Comparison of ENCODE assay signal across 16 mouse cellular contexts in genomic region chr9:62524761-62525308, GRCm38 (mm10). TPM values are rescaled to one million over a fixed set of nuclear protein-coding genes. Genes with fewer than 3 reads are reported as not detected.
DNase-seq lines count a peak whose midpoint lies in the region; ATAC-seq and TF ChIP-seq lines count a peak whose summit lies in the region.
"Had no signal": no experiment of that assay in that cellular context is flagged by ENCODE, and none has a peak within 500 bp of the region (broad histone marks: within the 10 kb centered on the region; RNA-seq: fewer than 3 reads in every experiment).

No protein-coding gene starts in this region.

- WGBS in forebrain, embryonic 15.5 days = 59% methylated on average over 4 of the region's 4 CpGs
- WGBS in forebrain, embryonic 13.5 days = 65% methylated on average over 4 of the region's 4 CpGs
- WGBS in lung, embryonic 16.5 days = 50% methylated on average over 4 of the region's 4 CpGs
- 60% methylated on average over 4 of the region's 4 CpGs for WGBS in hindbrain, embryonic 13.5 days

- peak overlapping the region; percentile 71; the same call in 1 of the 2 replicates for H3K27ac ChIP-seq in forebrain, embryonic 15.5 days (replicated peaks)
- no peak overlapping the region for H3K27ac ChIP-seq in forebrain, embryonic 13.5 days
- no peak overlapping the region for H3K27ac ChIP-seq in lung, embryonic 16.5 days (ENCODE audit: low read length)
- peak overlapping the region; percentile 72 for H3K27ac ChIP-seq in hindbrain, embryonic 13.5 days
- H3K27ac ChIP-seq: embryonic facial prominence, embryonic 13.5 days; intestine, embryonic 15.5 days; liver, embryonic 14.5 days had no signal

- no peaks in the 10 kb centered on the region for H3K36me3 ChIP-seq in forebrain, embryonic 15.5 days
- H3K36me3 ChIP-seq in forebrain, embryonic 13.5 days (ENCODE audit: poor library complexity, severe bottlenecking) = peaks cover 8% of the 10 kb centered on the region; the same call in 1 of the 2 replicates
- no peaks in the 10 kb centered on the region for H3K36me3 ChIP-seq in lung, embryonic 16.5 days (ENCODE audit: control insufficient read depth, insufficient read depth, low read length)
- H3K36me3 ChIP-seq in E14TG2a.4 (ENCODE audit: insufficient read depth, low read length) = no peaks in the 10 kb centered on the region
- H3K36me3 ChIP-seq in hindbrain, embryonic 13.5 days = no peaks in the 10 kb centered on the region
- H3K36me3 ChIP-seq: embryonic facial prominence, embryonic 13.5 days; G1E; intestine, embryonic 15.5 days had no signal

- H3K4me1 ChIP-seq in forebrain, embryonic 15.5 days = peaks cover 92% of the 10 kb centered on the region
- H3K4me1 ChIP-seq in forebrain, embryonic 13.5 days = peaks cover 95% of the 10 kb centered on the region
- H3K4me1 ChIP-seq in lung, embryonic 16.5 days (replicated peaks; ENCODE audit: control insufficient read depth, insufficient read depth, low read length) = peaks cover 63% of the 10 kb centered on the region
- peaks cover 96% of the 10 kb centered on the region for H3K4me1 ChIP-seq in E14TG2a.4 (replicated peaks; ENCODE audit: low read depth, low read length)
- peaks cover 98% of the 10 kb centered on the region for H3K4me1 ChIP-seq in hindbrain, embryonic 13.5 days (replicated peaks)

- H3K27me3 ChIP-seq in forebrain, embryonic 15.5 days = no peaks in the 10 kb centered on the region
- no peaks in the 10 kb centered on the region for H3K27me3 ChIP-seq in forebrain, embryonic 13.5 days
- H3K27me3 ChIP-seq in lung, embryonic 16.5 days (ENCODE audit: control insufficient read depth, insufficient read depth, low read depth, low read length) = no peaks in the 10 kb centered on the region
- H3K27me3 ChIP-seq in E14TG2a.4 (ENCODE audit: insufficient read depth, low read length) = peaks cover 5% of the 10 kb centered on the region; the same call in 1 of the 2 replicates
- no peaks in the 10 kb centered on the region for H3K27me3 ChIP-seq in hindbrain, embryonic 13.5 days

- H3K4me3 ChIP-seq in forebrain, embryonic 15.5 days = no peak overlapping the region
- H3K4me3 ChIP-seq in forebrain, embryonic 13.5 days = no peak overlapping the region
- no peak overlapping the region for H3K4me3 ChIP-seq in lung, embryonic 16.5 days (ENCODE audit: low read length)
- 0 out of 2 replicates have a peak overlapping the region, but pooled peaks have one; percentile 18 for H3K4me3 ChIP-seq in E14TG2a.4 (replicated peaks; ENCODE audit: low read length)
- H3K4me3 ChIP-seq in hindbrain, embryonic 13.5 days = no peak overlapping the region
- H3K4me3 ChIP-seq: embryonic facial prominence, embryonic 13.5 days; intestine, embryonic 15.5 days; myocyte had no signal

- no peaks in the 10 kb centered on the region for H3K9me3 ChIP-seq in forebrain, embryonic 15.5 days
- no peaks in the 10 kb centered on the region for H3K9me3 ChIP-seq in forebrain, embryonic 13.5 days (replicated peaks)
- no peaks in the 10 kb centered on the region for H3K9me3 ChIP-seq in lung, embryonic 16.5 days (ENCODE audit: control insufficient read depth, low read length)
- H3K9me3 ChIP-seq in E14TG2a.4 (ENCODE audit: low read length) = no peaks in the 10 kb centered on the region
- no peaks in the 10 kb centered on the region for H3K9me3 ChIP-seq in hindbrain, embryonic 13.5 days
- H3K9me3 ChIP-seq: embryonic facial prominence, embryonic 13.5 days; G1E; intestine, embryonic 15.5 days had no signal

- no peak for ATAC-seq in forebrain, embryonic 15.5 days (replicated peaks)
- no peak for ATAC-seq in forebrain, embryonic 13.5 days
- 0 out of 2 replicates have a peak, but pooled peaks have one; percentile 19 for ATAC-seq in lung, embryonic 16.5 days (ENCODE audit: low read depth)
- ATAC-seq in hindbrain, embryonic 13.5 days (ENCODE audit: low FRiP score) = no peak
- ATAC-seq: intestine, embryonic 15.5 days had no signal

- H3K4me2 ChIP-seq in forebrain, embryonic 15.5 days (replicated peaks) = no peak overlapping the region
- H3K4me2 ChIP-seq in forebrain, embryonic 13.5 days = no peak overlapping the region
- H3K4me2 ChIP-seq in lung, embryonic 16.5 days (ENCODE audit: low read depth, low read length) = no peak overlapping the region
- H3K4me2 ChIP-seq in hindbrain, embryonic 13.5 days = no peak overlapping the region
- H3K4me2 ChIP-seq: embryonic facial prominence, embryonic 13.5 days; intestine, embryonic 15.5 days had no signal

- DNase-seq in lung, postnatal 14 days = no peak
- no peak for DNase-seq in embryo, embryonic 10.5 days (ENCODE audit: low spot score)
- no peak for DNase-seq in cerebellum, postnatal 25 days
- DNase-seq: adrenal gland, postnatal 10 days; cerebellum, adult 9-11 months; thymus, postnatal 25 days had no signal

- TF ChIP-seq CTCF in E14TG2a.4 (conservative IDR thresholded peaks at IDR 0.05; ENCODE audit: low read length) = no peak

- no peak overlapping the region for H3K9ac ChIP-seq in forebrain, embryonic 15.5 days (replicated peaks)
- H3K9ac ChIP-seq in forebrain, embryonic 13.5 days = no peak overlapping the region
- H3K9ac ChIP-seq in lung, embryonic 16.5 days (ENCODE audit: low read length) = no peak overlapping the region
- H3K9ac ChIP-seq in hindbrain, embryonic 13.5 days = peak overlapping the region; percentile 43; the same call in 1 of the 2 replicates
- H3K9ac ChIP-seq: embryonic facial prominence, embryonic 13.5 days; intestine, embryonic 15.5 days; liver, embryonic 14.5 days had no signal

RNA-seq across cellular contexts. Expression of gene Coro2b, which starts 12.0 kb away (rescaled TPM):
- polyA plus RNA-seq in forebrain, embryonic 15.5 days (2015; fragmentation: Nextera tagmentation; extraction: Ambion mirVana) = 41.0 and 48.8 TPM in 2 replicates
- polyA plus RNA-seq in forebrain, embryonic 13.5 days (2015; fragmentation: Nextera tagmentation; extraction: Ambion mirVana) = 35.5 and 37.0 TPM in 2 replicates
- 21.6 and 24.6 TPM in 2 replicates for polyA plus RNA-seq in lung, embryonic 16.5 days (2015; fragmentation: Nextera tagmentation; extraction: Ambion mirVana)
- polyA plus RNA-seq in hindbrain, embryonic 13.5 days (2015; fragmentation: Nextera tagmentation; extraction: Ambion mirVana) = 34.3 and 39.0 TPM in 2 replicates
- polyA plus RNA-seq: G1E had no signal

Comparison
In these comparisons a context has a peak if more than half of its experiments do, and no peak if none do; other contexts are left out.
1. H3K27ac ChIP-seq: peak in forebrain, embryonic 15.5 days (single experiment) and hindbrain, embryonic 13.5 days (single experiment); none in forebrain, embryonic 13.5 days (single experiment) and lung, embryonic 16.5 days (single experiment).